Mouse (Mus musculus): ENCODE measurements at regions not wholly inside any gene's neighbourhood (a gene's known extent, or its start where the extent isn't known, plus 50 kb on each side); places are given as distances from the start of the nearest gene placed in this dataset.

- H3K9ac ChIP-seq = no peak overlapping the region
- 0 out of 2 replicates have a peak, but pooled peaks have one; percentile 22 for ATAC-seq (ENCODE audit: low FRiP score, low read depth)
- WGBS = 62% methylated on average over 2 of the region's 2 CpGs
These were observed 895.1 kb downstream of the Tmem114 start for GRCm38 (mm10) chr16:7529811-7530210.

GRCm38 (mm10) chr16:7528963-7529362 is 896.0 kb downstream of the Tmem114 start:
- peak overlapping the region; percentile 46; the same call in 1 of the 2 replicates for H3K27ac ChIP-seq
- H3K9ac ChIP-seq = no peak overlapping the region
- peaks cover 16% of the 10 kb centered on the region for H3K4me1 ChIP-seq
- no peaks in the 10 kb centered on the region for H3K27me3 ChIP-seq (replicated peaks)
- no peaks in the 10 kb centered on the region for H3K36me3 ChIP-seq
- peak; percentile 64 for ATAC-seq (ENCODE audit: low FRiP score, low read depth)
- no peak overlapping the region for H3K4me3 ChIP-seq
- peak overlapping the region; percentile 25; the same call in 1 of the 2 replicates for H3K4me2 ChIP-seq (replicated peaks)
- 11% methylated on average over 5 of the region's 5 CpGs for WGBS
- H3K9me3 ChIP-seq = no peaks in the 10 kb centered on the region

More at GRCm38 (mm10) chr16:7529811-7530210, 895.1 kb downstream of the Tmem114 start:
- Histone ChIP-seq H3K4me1 (peaks cover 16% of the 10 kb centered on the region), H3K9me3 (no peaks in the 10 kb centered on the region), H3K27ac (no peak overlapping the region), H3K4me2 (replicated peaks) (no peak overlapping the region), H3K36me3 (no peaks in the 10 kb centered on the region), H3K27me3 (replicated peaks) (no peaks in the 10 kb centered on the region), H3K4me3 (no peak overlapping the region)

GRCm38 (mm10) chr16:7527923-7528776 is 896.8 kb downstream of the Tmem114 start:
- Histone ChIP-seq H3K4me1 (peaks cover 16% of the 10 kb centered on the region), H3K36me3 (no peaks in the 10 kb centered on the region), H3K4me3 (no peak overlapping the region), H3K9me3 (no peaks in the 10 kb centered on the region), H3K27me3 (replicated peaks) (no peaks in the 10 kb centered on the region), H3K9ac (no peak overlapping the region), H3K27ac (peak overlapping the region; percentile 46; the same call in 1 of the 2 replicates), H3K4me2 (replicated peaks) (peak overlapping the region; percentile 25; the same call in 1 of the 2 replicates)
- peak; percentile 86 for ATAC-seq (ENCODE audit: low FRiP score, low read depth)
- WGBS = 34% methylated on average over 6 of the region's 6 CpGs

GRCm38 (mm10) chr16:7518711-7519110 is 906.2 kb downstream of the Tmem114 start:
- Histone ChIP-seq H3K9ac (no peak overlapping the region), H3K27ac (no peak overlapping the region), H3K4me3 (no peak overlapping the region), H3K4me2 (replicated peaks) (no peak overlapping the region), H3K9me3 (peaks cover 15% of the 10 kb centered on the region; the same call in 1 of the 2 replicates), H3K36me3 (no peaks in the 10 kb centered on the region), H3K4me1 (no peaks in the 10 kb centered on the region), H3K27me3 (replicated peaks) (no peaks in the 10 kb centered on the region)
- WGBS = 73% methylated on average over 2 of the region's 2 CpGs
- no peak for ATAC-seq (ENCODE audit: low FRiP score, low read depth)
